Mouse (Mus musculus): ENCODE measurements around the gene Gatb.

DNA sequence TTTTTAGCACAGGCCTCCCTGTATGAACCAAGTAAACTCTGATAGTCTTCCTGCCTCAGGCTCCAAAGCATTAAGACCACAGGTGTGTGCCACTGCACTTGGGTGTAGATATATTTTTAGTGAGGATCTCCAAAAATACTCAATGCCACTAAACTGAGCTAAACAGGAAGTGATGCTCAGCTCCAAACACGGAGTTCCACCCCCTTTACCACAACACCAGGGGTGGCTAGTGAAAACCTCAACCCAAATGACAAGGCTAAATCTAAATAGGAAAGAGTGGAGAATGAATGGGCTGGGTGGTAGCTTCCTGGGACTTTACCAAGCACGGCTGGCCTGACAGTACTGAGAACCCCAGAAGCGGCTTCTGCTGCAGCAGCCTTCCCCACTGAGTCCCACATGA is 119.1 kb downstream of the Gatb start:
- TF ChIP-seq CTCF (IDR thresholded peaks at IDR 0.05; ENCODE audit: borderline replicate concordance, insufficient read depth, low read depth, low read length) = no peak
- no peak for TF ChIP-seq POLR2A (IDR thresholded peaks at IDR 0.05; ENCODE audit: borderline replicate concordance, insufficient read depth, low read length)

Data from cerebellum, adult 2 months (tissue).